Mouse (Mus musculus): ENCODE results near the gene Nudt17. TPM values are rescaled to one million over a fixed set of nuclear protein-coding genes. Genes with fewer than 3 reads are reported as not detected.
"Not testable (repeated sequence)": the region's sequence is repeated elsewhere in the genome, so short reads cannot be mapped to it uniquely, and the experiment has no call there.

Nudt17 gene
- polyA plus RNA-seq (2016; fragmentation: Nextera tagmentation; extraction: Ambion mirVana), result 9.1 and 9.6 TPM in 2 replicates

DNA sequence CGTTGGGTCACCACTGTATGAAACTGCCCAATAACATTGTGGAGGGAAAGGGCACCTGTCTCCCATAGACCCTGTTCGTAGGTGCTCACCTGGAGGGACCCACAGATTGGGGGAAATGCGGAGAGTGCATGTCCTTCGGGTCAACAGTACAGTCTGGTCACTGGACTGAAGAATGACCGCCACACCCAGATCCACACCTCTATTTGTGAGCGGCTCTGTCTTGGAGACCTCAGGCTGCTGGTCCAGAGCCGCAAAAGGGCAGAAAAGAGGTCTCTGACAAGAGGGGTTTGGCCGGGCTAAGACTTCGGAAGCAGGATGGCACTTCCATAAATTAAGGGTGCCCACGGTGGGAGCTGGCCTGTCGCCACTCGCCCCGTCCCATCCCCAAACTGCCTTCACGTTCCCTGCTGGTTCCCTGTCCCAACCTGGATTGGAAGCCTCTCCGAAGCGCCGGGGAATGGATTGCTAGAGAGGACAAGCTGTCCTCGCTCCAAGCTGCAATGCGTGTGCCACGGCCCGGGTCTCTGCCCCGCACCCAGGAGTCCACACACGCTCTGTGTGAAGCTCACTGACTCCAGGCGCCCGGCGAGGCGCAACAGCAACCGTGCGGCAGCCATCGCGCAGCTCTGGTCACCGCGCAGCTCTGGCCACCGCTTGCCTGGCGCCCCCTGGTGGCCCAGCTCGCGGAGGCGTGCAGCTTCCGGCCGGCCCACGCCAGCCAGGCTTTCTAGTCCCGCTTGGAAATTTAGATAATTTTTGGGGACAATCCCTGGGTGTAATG, at the start of gene Nudt17:
Gene Nudt17, minus strand, starts transcription at position 660 of the 781 bp plus-strand sequence.
- H3K9me3 ChIP-seq (replicated peaks), result no peaks in the 10 kb centered on the region
- H3K4me3 ChIP-seq, result peak within 1 kb of the TSS; percentile 64
- peaks cover 72% of the 10 kb centered on the region for H3K36me3 ChIP-seq
- DNase-seq (ENCODE audit: low spot score), result peak; percentile 92
- H3K4me1 ChIP-seq, result peaks cover 12% of the 10 kb centered on the region
- WGBS, result 5% methylated on average over 42 of the region's 42 CpGs
- H3K27me3 ChIP-seq (ENCODE audit: low read depth, poor library complexity, severe bottlenecking), result peaks cover 17% of the 10 kb centered on the region
- H3K27ac ChIP-seq, result peak within 1 kb of the TSS; percentile 78

DNA sequence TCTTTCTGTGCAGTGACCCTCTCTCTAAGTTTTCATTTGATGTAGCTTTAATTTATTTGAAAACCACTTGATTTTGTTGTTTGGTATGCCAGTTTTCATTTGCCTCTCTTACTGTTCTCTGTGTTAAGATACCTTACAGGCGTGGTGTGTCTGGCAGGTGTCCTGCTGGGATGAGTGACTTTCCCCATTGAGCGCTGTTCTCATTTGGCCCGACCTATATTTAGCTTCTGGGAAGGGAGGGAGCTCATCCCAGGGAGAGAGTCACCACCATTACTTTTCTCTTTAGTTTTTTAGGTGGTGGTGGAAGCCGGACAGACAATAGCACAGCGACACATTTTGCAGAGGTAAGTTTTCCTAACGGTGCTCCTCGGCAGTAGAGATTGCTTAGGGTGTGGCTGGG, 49.3 kb upstream of the Nudt17 start:
- H3K9me3 ChIP-seq (replicated peaks), result no peaks in the 10 kb centered on the region
- no peak overlapping the region for H3K27ac ChIP-seq
- no peak for DNase-seq (ENCODE audit: low spot score)
- H3K4me3 ChIP-seq, result no peak overlapping the region
- no peaks in the 10 kb centered on the region for H3K27me3 ChIP-seq (ENCODE audit: low read depth, poor library complexity, severe bottlenecking)
- no peaks in the 10 kb centered on the region for H3K4me1 ChIP-seq
- H3K36me3 ChIP-seq, result peaks cover 32% of the 10 kb centered on the region
- WGBS, result 82% methylated on average over 7 of the region's 7 CpGs

DNA sequence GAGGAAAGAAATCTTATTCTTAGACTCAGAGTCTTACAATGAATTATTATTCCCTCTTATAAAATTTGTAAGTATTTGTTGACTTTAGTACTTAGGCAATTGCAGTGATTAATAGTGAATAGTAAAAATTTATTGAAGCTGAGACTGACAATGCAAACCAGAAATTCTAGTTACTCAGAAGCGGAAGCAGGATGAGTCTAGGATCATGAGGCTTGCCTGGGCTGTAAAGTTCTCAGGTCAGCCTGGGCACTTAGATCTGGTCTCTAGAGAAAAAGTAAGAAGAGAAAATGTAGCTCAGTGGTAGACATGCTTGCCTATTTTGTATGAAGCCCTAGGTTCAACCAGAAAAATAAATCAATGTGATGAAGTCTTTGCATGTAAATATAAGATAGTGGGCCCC, 47.6 kb upstream of the Nudt17 start:
- no peak for DNase-seq (ENCODE audit: low spot score)
- Histone ChIP-seq H3K9me3 (replicated peaks) (no peaks in the 10 kb centered on the region), H3K4me3 (no peak overlapping the region), H3K27me3 (ENCODE audit: low read depth, poor library complexity, severe bottlenecking) (no peaks in the 10 kb centered on the region), H3K27ac (no peak overlapping the region), H3K36me3 (peaks cover 23% of the 10 kb centered on the region), H3K4me1 (no peaks in the 10 kb centered on the region)
- WGBS, result 100% methylated on average over 1 of the region's 1 CpGs

DNA sequence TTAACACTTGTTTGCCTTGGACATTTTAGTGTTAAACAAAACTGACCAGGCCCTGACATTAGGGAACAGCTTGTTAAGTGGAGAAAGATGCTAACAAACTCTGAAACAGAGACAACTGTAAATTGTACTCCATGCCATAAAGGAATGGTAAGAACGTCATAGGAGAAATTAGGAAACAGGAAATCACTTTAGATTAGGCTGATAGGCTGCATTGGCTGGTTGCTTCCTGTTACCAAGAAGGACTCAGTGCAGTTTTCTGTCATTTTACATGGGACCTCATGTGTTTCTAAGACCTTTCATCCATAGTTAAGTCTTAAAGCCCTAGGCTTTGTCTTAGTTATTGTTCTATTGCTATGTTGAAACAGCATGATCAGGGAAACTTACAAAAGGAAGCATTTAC, 38.5 kb upstream of the Nudt17 start:
- no peaks in the 10 kb centered on the region for H3K36me3 ChIP-seq
- DNase-seq (ENCODE audit: low spot score), result no peak
- no peak overlapping the region for H3K4me3 ChIP-seq
- H3K4me1 ChIP-seq, result no peaks in the 10 kb centered on the region
- H3K27ac ChIP-seq, result no peak overlapping the region
- no peaks in the 10 kb centered on the region for H3K9me3 ChIP-seq (replicated peaks)
- no peaks in the 10 kb centered on the region for H3K27me3 ChIP-seq (ENCODE audit: low read depth, poor library complexity, severe bottlenecking)
- WGBS, result 69% methylated on average over 1 of the region's 1 CpGs

DNA sequence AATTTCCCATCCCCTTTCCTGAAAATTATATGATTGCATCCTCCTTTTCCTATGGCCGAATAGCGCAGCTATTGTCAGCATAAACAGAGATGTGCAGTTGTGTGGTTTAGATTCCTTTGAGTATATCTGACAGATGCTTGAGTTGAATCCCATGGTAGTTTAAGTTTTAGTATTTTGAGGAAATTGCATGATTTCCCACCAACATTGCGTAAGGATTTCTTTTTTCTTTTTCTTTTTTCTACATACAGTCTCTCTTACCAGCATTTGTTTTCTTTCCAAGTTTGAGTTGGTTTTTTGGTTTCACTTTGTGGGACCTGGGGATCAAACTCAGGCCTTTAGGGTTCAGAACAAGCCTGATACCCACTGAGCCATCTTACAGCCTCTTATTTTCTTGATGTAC, 36.0 kb upstream of the Nudt17 start:
- H3K27me3 ChIP-seq (ENCODE audit: low read depth, poor library complexity, severe bottlenecking), result no peaks in the 10 kb centered on the region
- WGBS, result 95% methylated on average over 3 of the region's 3 CpGs
- H3K36me3 ChIP-seq, result no peaks in the 10 kb centered on the region
- no peak for DNase-seq (ENCODE audit: low spot score)
- no peaks in the 10 kb centered on the region for H3K9me3 ChIP-seq (replicated peaks)
- H3K4me3 ChIP-seq, result no peak overlapping the region
- no peaks in the 10 kb centered on the region for H3K4me1 ChIP-seq
- no peak overlapping the region for H3K27ac ChIP-seq

DNA sequence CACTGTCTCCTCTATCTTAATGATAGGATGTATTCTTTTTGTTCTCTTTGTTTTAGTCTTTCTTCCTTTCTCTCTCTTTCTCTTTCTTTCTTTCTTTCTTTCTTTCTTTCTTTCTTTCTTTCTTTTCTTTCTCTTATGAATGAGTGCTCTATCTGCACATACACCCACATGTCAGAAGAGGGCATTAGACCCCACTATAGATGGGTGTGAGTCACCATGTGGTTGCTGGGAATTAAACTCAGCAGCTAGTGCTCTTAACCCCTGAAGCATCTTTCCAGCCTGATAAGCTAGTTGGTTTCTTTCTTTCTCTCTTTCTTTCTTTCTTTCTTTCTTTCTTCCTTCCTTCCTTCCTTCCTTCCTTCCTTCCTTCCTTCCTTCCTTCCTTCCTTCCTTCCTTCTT, 31.9 kb upstream of the Nudt17 start:
- H3K4me1 ChIP-seq; H3K4me3 ChIP-seq; H3K27ac ChIP-seq; DNase-seq (ENCODE audit: low spot score); H3K36me3 ChIP-seq; H3K27me3 ChIP-seq (ENCODE audit: low read depth, poor library complexity, severe bottlenecking); H3K9me3 ChIP-seq (replicated peaks): not testable (repeated sequence)

DNA sequence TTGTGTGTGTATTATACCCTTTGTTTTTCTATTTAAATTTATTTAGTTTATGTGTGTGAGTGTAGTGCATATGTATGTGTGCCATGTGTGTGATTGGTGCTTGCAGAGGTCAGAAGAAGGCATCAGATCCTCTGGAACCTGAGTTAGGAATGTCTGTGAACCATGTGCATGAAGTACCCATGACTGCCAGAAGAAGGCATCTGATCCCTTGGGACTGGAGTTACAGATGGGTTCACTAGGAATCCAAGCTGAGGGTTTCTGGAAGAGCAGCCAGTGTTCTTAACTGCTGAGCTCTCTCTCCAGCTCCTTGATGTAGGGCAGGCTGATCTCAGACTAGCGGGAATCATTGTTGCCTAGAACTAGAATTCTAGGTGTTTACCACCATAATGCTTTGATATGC, 29.6 kb upstream of the Nudt17 start:
- WGBS, result 93% methylated on average over 1 of the region's 1 CpGs
- Histone ChIP-seq H3K27ac (no peak overlapping the region), H3K36me3 (no peaks in the 10 kb centered on the region), H3K4me3 (no peak overlapping the region), H3K27me3 (ENCODE audit: low read depth, poor library complexity, severe bottlenecking) (no peaks in the 10 kb centered on the region), H3K4me1 (no peaks in the 10 kb centered on the region), H3K9me3 (replicated peaks) (no peaks in the 10 kb centered on the region)
- no peak for DNase-seq (ENCODE audit: low spot score)

DNA sequence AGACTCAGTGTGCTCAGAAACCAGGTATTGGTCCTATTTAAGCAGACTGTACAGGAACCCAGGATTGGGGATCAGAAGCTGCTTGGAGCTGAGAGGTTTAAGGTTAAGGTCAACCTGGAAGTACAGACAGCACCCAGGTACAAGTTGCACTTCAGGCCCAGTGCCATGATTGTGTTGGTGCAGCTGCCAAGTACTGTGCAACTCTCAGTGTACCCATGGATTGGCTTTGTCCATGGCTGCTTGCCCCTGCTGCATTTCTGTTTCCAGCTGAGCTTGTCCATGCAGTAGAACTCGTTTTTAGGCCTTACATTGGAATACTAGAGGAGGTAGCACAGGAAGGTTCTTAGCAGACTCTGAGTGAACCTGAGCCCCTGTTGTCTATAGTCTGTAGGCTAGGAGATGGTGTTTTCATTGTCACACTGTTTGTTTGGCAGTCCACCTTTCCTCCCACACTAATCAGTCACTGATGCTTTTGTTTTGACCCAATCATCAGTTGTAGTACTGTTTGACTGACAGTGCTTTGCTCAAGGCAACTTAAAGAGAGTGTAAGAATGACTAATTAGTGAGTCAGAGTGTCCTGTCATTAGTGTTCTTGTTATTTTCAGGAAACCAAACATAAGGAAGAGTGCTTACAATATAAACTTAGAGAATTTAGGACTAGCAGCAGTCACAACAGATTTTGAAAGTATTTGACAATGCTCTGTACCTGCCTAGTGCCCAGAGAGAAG, 28.8 kb upstream of the Nudt17 start:
- Histone ChIP-seq H3K27ac (no peak overlapping the region), H3K4me1 (no peaks in the 10 kb centered on the region), H3K9me3 (replicated peaks) (no peaks in the 10 kb centered on the region), H3K27me3 (ENCODE audit: low read depth, poor library complexity, severe bottlenecking) (no peaks in the 10 kb centered on the region), H3K36me3 (0 out of 2 replicates have a peak, but pooled peaks cover 3% of the 10 kb centered on the region), H3K4me3 (no peak overlapping the region)
- no peak for DNase-seq (ENCODE audit: low spot score)
- WGBS, result 68% methylated on average over 1 of the region's 1 CpGs

DNA sequence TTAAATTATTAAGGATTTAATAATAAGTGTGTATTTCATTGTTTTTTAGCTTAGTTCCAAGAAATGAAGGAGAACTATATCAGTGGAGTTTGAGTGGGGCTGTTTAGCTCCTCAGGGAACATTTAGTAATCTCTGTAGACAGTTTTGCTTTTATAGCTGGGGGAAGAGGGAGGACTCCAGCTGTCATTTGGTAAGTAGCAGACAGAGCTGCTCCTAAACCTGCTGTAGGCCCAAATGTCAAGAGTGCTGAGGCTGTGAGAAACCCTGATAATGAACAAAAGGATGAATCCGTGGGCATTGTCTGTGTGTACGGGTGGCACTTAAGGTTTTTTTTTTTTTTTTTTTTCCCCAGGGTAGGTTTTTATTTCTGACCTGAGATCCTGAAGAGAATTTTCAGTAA, 26.8 kb upstream of the Nudt17 start:
- 98% methylated on average over 2 of the region's 2 CpGs for WGBS
- Histone ChIP-seq H3K27ac (no peak overlapping the region), H3K4me1 (0 out of 2 replicates have a peak, but pooled peaks cover 4% of the 10 kb centered on the region), H3K4me3 (no peak overlapping the region), H3K27me3 (ENCODE audit: low read depth, poor library complexity, severe bottlenecking) (no peaks in the 10 kb centered on the region), H3K9me3 (replicated peaks) (no peaks in the 10 kb centered on the region), H3K36me3 (0 out of 2 replicates have a peak, but pooled peaks cover 3% of the 10 kb centered on the region)
- DNase-seq (ENCODE audit: low spot score), result no peak

DNA sequence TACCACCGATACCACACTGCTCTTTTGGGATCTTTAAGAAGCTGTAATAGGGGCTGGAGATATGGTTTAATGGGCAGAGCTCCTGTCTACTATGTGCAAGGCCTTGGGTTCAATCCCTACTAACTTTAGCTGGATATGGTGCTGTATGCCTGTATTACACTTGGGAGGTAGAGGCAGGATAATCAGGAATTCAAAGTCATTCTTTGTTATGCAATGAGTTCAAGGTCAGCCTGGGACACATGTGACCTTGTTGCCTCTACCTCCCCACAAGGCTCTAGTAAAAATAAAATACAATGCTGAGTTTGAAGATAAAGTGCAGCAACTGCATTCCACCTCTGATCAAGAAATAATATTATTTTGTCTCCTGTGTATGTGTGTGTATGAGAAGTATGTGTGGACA, 25.6 kb upstream of the Nudt17 start:
- Histone ChIP-seq H3K4me3 (no peak overlapping the region), H3K9me3 (replicated peaks) (no peaks in the 10 kb centered on the region), H3K27ac (no peak overlapping the region), H3K4me1 (peaks cover 9% of the 10 kb centered on the region), H3K27me3 (ENCODE audit: low read depth, poor library complexity, severe bottlenecking) (no peaks in the 10 kb centered on the region), H3K36me3 (0 out of 2 replicates have a peak, but pooled peaks cover 3% of the 10 kb centered on the region)
- WGBS, result 96% methylated on average over 1 of the region's 1 CpGs
- DNase-seq (ENCODE audit: low spot score), result no peak

DNA sequence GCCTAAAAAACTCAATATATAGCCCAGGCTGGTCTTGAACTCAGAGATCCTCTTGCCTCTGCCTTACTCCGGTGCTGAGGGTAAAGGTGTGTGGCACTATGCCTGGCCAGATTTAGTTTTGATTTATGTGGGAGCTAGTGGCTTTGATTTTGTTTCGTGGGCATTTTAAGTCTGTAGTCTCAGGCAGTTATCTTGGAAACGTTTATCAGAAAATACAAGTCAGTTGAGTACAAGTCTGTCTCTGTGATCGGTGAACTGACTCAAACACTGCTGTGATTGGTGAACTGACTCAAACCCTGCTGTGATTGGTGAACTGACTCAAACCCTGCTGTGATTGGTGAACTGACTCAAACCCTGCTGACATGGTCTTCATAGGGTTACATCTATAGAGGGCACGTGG, 22.4 kb upstream of the Nudt17 start:
- no peak overlapping the region for H3K27ac ChIP-seq
- peaks cover 23% of the 10 kb centered on the region for H3K4me1 ChIP-seq
- no peaks in the 10 kb centered on the region for H3K9me3 ChIP-seq (replicated peaks)
- 80% methylated on average over 5 of the region's 5 CpGs for WGBS
- no peak for DNase-seq (ENCODE audit: low spot score)
- H3K4me3 ChIP-seq, result no peak overlapping the region
- H3K36me3 ChIP-seq, result 0 out of 2 replicates have a peak, but pooled peaks cover 3% of the 10 kb centered on the region
- H3K27me3 ChIP-seq (ENCODE audit: low read depth, poor library complexity, severe bottlenecking), result no peaks in the 10 kb centered on the region

DNA sequence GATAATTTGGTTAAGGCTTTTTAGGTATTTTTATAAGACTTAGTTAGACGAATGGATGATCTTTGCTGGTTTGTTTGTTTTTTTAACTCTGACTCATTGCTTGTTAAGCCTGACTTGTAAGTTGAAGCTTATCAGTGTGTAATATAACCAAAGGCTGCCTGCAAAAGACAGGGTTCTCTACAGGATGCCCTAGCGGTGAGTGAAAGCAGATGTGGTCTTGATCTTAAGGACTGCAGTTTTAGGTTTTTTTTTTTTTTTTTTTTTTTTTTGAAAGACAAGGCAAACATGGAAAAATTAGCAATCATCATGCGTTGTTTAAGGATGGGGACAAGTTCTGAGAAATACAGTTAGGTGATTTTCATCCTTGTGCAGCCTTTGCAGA, 21.0 kb upstream of the Nudt17 start:
- H3K9me3 ChIP-seq (replicated peaks), result no peaks in the 10 kb centered on the region
- H3K27ac ChIP-seq, result no peak overlapping the region
- DNase-seq (ENCODE audit: low spot score), result no peak
- H3K36me3 ChIP-seq, result peaks cover 13% of the 10 kb centered on the region
- H3K4me3 ChIP-seq, result peak overlapping the region; percentile 96
- H3K4me1 ChIP-seq, result peaks cover 23% of the 10 kb centered on the region
- WGBS, result 45% methylated on average over 3 of the region's 3 CpGs
- H3K27me3 ChIP-seq (ENCODE audit: low read depth, poor library complexity, severe bottlenecking), result no peaks in the 10 kb centered on the region

DNA sequence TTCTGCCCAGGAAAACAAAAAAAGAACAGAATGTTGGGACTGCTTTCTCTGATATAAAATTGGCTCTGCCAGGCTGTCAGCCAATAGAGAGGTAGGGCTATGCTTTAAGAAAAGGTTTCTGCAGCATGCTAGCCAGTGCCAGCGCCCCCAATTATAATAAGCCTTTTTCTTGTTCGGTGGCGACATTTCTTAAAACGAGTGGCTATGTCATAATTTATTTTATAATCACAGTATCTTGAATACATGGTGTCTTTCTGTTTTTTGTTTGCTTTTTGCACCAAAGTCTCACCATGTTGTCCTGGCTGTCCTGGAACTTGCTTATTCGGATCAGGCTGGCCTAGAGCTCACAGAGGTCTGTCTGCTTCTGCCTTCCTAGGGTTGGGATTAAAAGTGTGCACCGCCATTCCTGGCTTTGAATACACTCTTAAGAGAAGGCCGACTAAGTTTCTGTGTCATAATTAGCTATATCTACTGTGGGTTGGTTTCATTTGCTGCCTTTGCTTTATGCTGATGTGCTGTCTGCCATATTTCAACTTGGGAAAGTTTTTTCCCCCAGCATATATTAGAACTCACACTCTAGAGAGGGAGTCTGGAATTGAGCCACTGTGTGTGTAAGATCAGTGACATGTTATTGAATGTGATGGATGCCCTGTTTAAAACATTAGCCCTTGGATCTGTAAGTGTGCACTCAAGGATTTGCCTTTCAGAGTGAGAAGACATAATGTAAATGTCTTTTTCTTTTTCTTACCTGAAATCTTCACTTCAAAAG, 20.5 kb upstream of the Nudt17 start:
- Histone ChIP-seq H3K36me3 (peaks cover 17% of the 10 kb centered on the region), H3K4me1 (peaks cover 23% of the 10 kb centered on the region), H3K27ac (no peak overlapping the region), H3K9me3 (replicated peaks) (no peaks in the 10 kb centered on the region), H3K4me3 (peak overlapping the region; percentile 96), H3K27me3 (ENCODE audit: low read depth, poor library complexity, severe bottlenecking) (no peaks in the 10 kb centered on the region)
- DNase-seq (ENCODE audit: low spot score), result no peak
- 58% methylated on average over 7 of the region's 7 CpGs for WGBS

Measured in limb, embryonic 10.5 days (tissue).